Mouse (Mus musculus) left cerebral cortex, adult 11 months (tissue): ENCODE data around the gene Akna.

Experiments used
- DNase-seq: peaks from one replicate; pipeline ENCODE4 v3.0.0; 2022; ENCODE audit warnings: low spot score

Gene Akna

DNA sequence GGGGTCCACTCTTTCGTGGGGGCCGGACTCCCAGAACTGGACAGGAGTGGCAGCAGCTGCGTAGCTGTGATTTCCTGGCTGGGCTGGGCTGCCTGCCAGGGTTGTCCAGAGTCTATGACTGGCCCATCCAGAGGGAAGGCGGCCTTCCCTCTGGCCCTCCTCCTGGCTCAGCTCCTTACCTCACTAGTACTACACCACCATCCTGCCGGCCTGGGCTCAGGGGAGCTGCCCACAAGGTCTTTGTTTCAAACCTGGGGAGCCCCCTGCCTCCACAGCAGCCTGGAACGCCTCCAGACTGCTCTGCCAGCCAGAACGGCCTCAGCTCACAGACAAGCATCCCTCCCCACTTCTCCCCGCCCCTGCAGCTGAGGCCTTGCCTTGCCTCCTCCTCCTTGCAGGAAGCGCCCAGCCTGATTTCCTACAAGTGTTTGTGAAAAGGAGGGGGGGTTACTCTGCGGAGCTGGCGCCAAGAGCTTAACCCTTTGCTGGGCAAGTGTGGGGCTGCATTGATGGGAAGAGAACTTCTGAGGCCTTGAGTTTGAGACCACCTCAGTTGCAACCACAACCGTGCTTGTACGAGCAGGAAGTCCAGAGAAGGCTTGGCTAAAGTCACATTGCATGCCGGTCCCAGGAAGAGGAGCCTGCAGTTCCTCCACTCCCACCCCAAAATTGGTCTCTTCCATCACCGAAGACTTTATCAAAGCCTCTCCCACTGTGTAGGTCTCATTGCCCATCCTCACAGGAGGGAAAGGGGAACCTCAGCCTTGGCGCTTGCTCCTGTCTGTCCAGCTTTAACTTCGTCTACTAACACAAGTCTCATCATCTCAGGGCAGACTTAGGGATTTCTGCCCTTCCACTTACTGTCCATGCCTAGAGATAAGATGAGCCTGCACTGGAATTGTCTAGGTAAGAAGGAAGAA lies at the start of gene Akna:
TSS of gene Akna (minus strand) at position 315 of the 920 bp plus-strand sequence.
- peak; percentile 45 for DNase-seq

DNA sequence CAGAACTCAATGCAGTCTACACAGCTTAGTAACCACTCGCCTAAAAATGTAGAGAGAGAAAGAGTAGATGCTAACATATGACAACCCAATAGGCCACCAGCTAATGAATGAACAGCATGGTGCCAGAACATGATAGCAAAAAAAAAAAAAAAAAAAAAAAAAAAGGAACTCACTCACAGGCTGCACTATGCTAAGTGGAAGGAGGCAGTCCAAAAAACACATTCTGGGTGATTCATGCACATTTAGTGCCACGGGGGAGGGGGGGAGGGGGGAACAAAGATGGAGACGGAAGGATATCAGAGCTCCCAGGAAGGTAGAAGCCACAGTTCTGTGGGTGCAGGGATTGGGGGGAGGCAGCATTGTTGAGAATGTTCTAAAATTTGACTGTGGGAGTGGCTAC lies 49.4 kb upstream of the Akna start:
- DNase-seq = no peak

DNA sequence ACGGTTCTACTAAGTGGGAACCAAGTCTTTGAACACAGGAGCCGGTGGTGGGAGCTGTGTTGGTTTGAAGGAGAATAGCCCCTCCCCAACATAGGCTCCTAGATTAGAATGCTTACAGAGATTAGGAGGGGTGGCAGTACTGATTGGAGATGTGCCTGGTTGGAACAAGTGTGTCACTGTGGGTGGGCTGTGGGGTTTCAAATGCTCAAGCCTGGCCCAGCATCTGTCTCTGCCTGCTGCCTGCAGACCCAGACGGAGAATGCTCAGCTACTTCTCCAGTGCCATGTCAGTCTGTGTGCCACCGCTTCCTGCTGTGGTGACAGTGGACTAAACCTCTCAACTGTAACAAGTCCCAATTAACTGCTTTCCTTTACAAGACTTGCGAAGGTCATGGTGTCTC lies 47.4 kb upstream of the Akna start:
- DNase-seq = no peak

DNA sequence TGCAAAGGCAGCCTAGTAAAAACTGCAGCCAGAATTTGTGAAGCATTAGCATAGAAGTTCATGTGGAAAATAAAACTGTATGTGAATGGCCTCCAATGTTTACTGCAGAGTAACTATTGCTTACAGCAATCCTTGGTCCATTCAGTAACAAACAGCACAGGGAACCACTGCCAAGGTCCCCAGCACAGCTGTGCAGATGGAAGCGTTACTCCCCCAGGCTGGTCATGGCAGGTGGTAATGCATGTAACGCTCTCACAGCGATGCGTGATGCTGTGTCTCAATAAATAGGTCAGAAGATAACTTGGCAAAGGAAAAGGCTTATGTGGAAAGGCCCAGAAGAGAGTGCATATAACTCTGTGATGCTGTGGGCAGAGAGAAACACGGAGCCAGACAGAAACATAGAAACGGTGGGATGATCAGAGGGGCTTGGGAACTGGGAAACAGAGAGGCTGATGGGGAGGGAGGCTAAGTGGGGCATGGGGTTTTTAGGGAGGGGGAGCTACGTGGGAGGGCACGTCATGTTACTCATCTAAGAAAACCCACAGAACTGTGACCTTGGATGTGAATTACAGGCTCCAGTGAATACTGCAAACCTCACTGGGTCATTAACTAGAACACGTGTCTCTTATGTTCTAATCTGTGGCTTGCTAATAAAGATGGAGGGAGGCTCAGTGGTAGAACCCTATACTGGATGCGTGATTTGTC lies 41.4 kb upstream of the Akna start:
- no peak for DNase-seq

DNA sequence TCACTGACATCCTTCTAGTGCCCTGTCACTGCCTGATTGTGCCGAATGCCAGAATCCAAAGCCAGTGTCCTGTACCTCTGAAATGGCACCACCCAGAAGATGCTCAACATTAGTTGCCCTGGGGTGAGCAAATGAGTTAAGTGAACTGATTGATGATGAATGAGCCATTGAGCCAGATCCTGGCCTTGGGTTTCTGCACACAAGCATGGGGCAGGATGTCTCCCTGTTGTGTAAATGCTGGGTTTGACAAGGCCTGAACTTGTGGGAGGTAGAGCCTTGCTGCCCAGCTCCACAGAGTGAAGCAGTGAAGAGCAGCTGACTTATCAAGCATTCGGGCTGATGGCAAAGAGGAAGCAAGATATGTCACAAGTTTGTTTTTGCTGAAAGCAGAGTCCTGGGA lies 39.9 kb upstream of the Akna start:
- DNase-seq = no peak

DNA sequence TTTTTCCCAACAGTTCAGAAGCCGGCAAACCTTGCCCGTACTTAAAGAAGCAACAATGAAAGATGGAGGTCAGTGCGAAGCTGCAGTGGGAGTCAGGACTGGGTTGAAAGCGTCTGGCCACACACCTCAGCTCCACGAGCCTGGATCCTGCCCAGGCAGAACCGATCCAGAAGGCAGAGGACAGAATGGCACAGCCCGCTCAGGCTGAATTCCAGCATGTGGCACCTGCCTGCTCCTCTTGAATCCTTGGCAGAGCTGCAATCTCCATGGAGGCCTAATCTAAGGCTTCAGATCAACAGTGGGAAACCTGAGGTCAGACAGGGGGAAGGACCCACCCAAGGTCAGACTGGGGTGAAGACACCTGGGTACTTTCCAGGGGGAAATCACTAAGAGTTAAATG lies 38.5 kb upstream of the Akna start:
- DNase-seq = no peak

DNA sequence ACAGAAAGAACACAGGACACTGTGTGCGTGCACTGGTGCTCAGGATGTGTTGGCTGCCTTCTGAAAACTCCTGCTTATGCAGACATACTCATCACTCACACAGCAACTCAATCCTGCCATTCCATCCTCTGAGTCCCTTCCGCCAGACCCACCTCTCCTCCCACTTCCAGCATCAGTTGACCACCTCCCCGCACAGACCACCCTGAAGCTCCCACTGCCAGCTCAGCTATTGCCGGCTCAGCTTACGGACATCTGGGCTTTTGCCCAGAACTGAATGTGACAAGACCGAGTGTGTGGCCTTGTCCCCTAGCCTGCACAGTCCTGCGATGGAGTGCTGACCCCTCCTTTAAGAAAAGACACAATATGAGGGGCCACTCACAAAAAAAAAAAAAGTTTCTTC lies 37.1 kb upstream of the Akna start:
- DNase-seq = no peak

DNA sequence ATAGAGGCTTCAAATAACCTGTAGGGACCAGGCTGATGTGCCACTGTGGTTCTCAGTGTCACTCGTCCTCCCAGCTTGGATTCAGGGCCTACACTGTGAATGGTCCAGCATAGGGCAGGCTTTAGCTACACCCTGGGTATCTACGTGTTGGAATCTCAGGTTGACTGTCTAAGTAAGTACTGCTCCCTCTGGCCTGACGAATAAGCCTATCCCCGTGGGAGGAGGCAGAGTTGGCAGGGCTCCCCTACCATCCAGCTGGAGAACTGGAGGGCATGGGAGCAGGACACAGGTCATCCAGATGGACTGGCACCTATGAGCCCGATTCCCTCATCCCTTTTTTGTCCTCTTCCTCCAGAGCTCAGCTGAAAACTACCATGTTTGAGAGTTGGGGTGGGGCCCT lies 34.8 kb upstream of the Akna start:
- no peak for DNase-seq

DNA sequence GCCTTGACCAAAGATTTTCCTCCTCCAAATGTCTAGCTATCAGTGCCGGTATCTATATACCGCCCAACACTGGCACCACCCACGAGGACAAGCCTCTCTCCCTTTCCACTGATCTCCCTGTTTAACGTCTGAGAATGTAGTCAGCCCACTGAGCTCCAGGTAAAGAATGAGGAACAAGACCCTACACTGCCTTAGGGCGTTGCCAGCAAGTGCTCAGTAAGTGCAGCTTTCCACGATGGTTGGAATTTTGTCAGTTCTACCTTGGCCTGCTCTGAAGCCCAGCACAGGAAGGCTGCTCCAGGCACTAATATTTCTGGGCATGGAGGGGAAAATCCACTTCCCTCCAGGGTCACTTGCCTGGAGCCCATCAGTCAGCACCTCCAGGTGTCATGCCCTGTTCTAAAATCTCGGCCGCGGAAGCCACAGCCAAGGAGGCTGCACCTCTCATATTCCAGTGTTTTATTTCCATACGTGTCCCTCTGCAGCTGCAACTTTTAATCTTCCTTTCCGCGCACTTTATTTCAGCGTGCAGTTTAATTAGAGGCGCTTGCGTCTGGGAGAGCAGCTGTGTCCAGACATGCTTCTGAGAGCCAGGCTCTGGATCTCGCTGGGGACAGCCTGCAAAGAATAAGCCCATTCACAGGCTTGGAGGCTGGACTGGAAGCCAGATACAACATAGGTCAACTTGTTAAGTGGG lies 34.1 kb upstream of the Akna start:
- no peak for DNase-seq

DNA sequence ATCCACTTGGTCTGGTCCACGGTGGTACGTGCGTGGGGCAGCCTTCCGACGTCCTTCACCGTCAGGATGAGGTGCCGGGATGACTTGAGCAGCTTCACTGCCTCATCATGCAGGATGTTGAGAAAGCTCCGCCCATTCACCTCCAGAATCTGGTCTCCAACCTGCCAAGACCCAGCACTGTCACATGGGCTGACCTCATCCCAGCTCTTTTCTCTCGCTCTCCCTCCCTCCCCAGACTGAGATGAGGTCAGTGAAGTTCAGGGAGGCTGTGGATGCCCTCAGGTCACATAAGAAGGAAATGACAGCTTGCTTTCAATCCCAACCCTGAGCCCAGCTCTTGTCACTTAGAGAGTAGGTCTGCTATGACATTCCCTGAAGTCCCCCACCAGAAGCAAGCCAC lies 32.2 kb upstream of the Akna start:
- no peak for DNase-seq

DNA sequence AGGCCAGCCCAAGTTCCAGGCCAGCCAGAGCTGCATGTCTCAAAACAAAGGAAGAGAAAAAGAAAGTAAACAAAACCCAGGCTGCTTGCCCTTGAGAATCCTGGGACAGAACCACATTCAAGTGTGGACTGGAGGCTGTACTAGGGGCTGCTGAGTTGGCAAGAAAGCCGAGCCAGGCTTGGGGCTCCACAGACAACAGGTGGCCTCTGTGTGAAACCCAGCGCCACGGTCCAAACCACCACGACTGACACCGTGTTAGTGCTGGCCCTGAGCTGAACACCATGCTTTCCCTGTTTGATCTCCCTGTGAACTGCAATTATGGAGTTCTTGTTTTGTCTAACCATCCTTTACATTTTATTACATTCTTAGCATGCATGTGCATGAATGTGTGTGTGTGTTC lies 27.9 kb upstream of the Akna start:
- DNase-seq = no peak

DNA sequence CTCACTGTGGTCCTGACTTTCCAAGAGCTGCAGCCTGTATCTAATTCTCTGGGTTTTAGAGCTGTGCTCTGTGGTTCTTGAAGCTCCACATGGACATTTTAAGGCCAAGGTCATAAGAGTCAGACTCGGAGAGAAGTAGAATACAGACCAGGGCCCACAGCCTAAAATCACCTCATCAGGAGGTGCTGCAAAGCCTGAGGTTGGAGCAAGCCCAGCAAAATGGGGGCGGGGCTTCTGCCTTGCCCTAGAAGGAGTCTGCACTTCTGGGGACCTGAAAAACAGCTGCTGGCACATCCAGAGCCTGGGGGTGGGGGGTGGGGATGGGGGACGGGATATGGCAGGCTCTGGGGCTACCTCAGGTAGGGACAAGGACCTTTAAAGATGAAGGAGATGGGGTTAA lies 27.2 kb upstream of the Akna start:
- DNase-seq = no peak

DNA sequence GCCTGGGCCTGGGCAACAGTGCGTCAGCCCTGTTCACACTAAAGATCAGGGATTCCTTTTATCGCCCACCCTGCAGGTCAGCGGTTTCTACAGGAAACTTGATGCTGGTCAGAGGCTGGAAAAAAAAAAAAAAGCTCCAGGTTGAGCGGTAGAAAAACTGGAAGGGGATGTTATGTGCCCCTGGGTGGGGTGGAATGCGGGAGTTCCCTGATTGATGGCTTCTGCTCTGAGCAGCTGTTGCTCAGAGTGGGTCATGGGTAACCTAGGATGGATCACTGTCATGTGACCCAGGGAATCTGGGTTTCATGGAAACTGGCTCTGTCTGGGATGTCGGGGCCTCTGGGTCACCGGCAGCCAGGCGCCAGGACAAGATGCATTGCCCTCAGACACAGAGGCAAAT lies 23.2 kb upstream of the Akna start:
- DNase-seq = no peak

DNA sequence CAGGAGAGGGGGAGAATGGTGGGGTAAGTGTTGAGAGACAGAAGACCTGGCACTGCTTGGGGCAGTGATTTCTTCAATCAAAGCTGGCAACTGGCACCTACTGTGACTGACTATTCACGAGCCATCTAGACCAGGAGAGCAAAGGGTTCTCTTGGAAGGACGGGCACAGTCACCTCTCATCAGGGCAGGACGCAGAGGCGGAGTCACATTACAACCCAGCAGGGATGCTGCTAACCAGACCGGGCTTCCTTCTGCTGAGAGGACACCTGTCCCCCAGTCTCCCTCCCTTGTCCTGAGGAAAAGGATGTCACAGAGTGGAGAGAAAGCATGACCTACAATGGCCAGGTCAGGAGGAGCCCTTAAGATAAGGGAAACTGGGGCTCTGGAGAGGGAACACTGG lies 20.7 kb upstream of the Akna start:
- DNase-seq = no peak

DNA sequence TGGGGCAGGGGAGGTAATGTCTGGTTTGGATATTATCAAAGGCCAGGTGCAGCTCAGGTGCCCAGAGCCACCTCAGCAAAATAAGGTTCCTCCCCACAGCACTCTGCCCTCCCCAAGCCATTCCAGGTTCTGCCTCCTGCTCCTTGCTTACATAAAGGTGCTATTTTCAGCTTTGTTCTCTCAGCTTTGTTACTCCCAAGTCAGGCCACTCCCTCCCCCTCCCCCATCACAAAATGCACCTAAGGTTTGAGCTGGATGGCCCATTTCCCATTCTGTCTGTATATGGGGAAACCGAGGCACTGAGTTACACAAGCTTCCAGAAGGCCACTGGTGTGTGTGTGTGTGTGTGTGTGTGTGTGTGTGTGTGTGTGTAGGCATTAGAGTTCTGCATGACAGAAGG lies 20.1 kb upstream of the Akna start:
- DNase-seq = no peak

DNA sequence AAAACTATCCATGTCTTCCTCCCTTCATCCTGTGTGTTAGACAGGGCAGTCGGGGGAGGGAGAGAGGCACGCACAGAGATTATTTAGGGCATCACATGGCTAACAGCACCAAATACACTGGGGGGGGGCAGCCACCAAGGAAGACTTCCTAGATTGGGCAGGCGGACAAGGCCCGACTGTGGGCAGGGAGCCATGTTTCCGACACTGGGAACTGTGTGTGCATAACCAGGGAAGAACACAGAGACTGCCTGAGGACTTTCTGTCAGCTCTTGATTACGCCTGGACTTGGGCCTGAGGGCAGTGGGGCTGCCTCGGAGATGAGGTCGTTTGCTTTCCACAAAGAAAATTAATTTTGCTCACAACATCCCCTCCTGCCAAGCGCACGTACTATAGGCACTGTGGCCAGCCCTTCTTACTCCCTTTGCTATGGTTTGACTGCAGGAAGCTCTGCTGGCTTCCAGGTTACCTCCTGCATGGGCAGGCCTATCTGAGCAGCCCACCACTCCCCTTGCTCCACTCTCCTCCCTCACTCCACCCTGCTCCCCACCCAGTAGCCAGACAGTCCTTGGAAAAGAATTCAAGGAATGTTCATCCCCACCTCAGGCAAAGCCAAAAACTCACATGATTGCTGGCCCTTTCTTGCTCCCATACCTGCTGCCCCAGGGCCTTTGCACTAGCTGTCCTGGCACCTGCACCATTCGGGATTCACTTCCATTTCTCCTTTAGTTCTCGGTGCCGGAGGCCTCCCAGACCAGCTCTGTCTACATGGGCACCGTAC lies 17.2 kb upstream of the Akna start:
- DNase-seq = no peak

DNA sequence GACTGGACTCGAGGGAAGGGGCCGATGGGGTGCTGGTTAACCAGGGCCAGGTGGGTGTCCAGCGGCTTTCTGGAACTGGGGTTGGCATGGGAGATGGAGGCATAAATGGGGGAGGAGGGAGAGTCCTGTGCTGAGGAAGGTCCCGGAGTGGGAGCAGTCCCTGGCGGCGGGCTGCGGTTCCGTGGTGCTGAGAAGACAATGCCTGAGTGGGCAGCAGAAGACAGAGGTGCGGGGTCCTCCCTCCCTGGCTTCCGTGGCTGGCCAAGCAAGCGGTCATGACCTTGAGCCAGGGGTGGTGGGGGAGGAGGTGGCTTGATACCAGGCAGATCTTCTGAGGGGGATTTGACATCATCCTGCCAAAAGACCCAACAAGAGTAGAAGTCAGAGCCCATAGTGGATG lies 15.1 kb upstream of the Akna start:
- DNase-seq = no peak

DNA sequence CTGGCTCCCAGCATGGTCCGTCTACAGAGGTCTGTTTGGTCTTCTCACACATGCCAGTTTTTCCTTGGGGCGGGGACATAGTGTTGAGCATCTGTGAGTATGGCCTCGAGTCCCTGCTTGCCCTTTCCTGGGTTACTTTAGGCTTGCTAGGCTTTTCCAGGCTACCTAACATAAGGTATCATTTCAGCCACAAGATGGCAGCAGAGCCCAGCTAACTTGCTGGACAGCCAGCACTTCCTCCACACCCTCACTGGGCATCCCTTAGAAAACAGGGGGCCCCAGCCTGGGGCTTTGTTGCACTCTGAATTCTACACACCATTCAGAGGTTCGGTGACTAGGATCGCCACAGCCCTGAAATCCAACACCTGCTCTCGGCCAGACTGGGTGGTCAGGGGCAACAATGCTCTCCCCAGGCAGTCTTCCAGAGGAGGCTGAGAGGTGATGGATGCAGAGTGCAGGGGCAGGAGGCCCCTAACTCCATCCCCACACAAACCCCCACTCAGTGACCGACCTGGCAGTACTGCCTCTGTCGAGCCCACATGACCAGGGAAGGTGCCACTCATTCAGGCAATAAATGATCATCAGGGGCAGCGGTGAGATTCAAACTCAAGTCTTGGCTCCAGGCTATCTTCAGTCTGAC lies 14.3 kb upstream of the Akna start:
- peak; percentile 67 for DNase-seq

DNA sequence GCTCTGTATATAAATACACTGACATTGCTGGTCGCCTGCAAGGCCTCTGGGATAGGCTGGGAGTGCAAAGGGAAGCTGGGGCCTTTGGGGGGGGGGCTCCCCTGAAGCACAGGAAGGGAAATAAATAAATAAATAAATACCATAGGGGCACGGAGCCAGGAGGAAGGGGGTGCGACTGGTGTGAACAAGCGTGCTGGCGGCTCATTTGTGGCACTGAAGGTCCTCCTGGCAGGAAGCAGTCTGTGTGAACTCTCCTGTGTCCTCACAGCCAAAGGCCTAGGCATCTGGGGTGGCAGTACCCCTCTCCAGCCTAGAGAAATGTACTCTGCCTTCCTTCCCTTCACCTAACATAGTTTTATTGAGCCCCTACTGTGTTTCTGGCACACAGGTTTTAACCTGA lies 11.8 kb upstream of the Akna start:
- no peak for DNase-seq

DNA sequence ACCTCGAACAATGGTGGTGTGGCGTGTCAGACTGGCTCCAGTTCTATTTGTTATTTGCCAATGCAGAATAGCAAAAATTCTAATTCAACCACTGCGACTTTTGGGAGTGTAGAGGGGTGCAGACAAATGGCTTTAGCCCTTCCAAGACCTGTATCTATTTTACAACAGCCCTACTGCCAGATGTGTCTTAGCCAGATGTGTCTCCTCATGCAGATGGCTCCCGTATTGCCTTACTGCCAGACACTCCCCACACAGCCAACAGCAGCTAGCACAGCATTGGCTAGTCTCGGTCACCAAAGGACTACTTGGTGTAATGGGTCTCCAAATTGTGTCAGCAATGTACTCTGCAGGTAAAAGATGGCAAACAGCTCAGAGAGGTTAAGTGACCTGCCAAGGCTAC lies 8.1 kb upstream of the Akna start:
- DNase-seq = no peak

DNA sequence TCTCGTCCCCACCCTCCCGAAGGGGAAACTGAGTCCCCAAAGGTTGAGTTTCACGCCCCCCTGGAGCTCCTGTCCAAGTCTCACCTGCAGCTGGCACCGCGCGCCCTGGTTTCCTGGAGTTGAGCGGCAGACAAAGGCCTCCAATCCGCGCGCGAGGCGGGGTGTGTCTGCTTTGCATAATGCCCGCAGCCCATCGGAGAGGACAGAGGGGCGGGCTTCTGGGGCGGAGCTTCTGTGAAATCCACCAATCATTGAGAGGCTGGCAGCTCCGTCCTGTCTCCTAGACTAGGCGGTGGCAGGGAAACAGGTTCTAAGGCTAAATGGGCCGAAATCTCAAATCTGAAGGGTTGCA lies 7.4 kb upstream of the Akna start:
- peak; percentile 82 for DNase-seq
